ENCODE assay signal across 10 mouse cellular contexts in genomic region chr8:84935489-84935888, GRCm38 (mm10). TPM values are rescaled to one million over a fixed set of nuclear protein-coding genes. Genes with fewer than 3 reads are reported as not detected.
A peak's percentile ranks its signal among the peaks of the same experiment; 100 is the strongest.
DNase-seq lines count a peak whose midpoint lies in the region; ATAC-seq lines count a peak whose summit lies in the region.
"Had no signal": no experiment of that assay in that cellular context is flagged by ENCODE, and none has a peak within 500 bp of the region (broad histone marks: within the 10 kb centered on the region; RNA-seq: fewer than 3 reads in every experiment).

No protein-coding gene starts in this region.

- no peak overlapping the region for H3K4me3 ChIP-seq in lung, embryonic 16.5 days (ENCODE audit: low read length)
- peak overlapping the region; percentile 88 for H3K4me3 ChIP-seq in forebrain, embryonic 15.5 days
- peak overlapping the region; percentile 73 for H3K4me3 ChIP-seq in midbrain, embryonic 10.5 days
- H3K4me3 ChIP-seq in stomach, embryonic 15.5 days (replicated peaks) = no peak overlapping the region

- no peak overlapping the region for H3K4me2 ChIP-seq in lung, embryonic 16.5 days (ENCODE audit: low read depth, low read length)
- peak overlapping the region; percentile 63 for H3K4me2 ChIP-seq in forebrain, embryonic 15.5 days (replicated peaks)
- no peak overlapping the region for H3K4me2 ChIP-seq in stomach, embryonic 15.5 days

- ATAC-seq in lung, embryonic 16.5 days (ENCODE audit: low read depth) = peak; percentile 28; the same call in 1 of the 2 replicates
- peak; percentile 2; the same call in 1 of the 2 replicates for ATAC-seq in forebrain, embryonic 15.5 days (replicated peaks)
- 0 out of 2 replicates have a peak, but pooled peaks have one; percentile 4 for ATAC-seq in stomach, embryonic 15.5 days (ENCODE audit: insufficient read depth, low FRiP score, low read depth)
- ATAC-seq: liver, postnatal 0 days had no signal

- H3K36me3 ChIP-seq in lung, embryonic 16.5 days (ENCODE audit: control insufficient read depth, insufficient read depth, low read length) = no peaks in the 10 kb centered on the region
- peaks cover 15% of the 10 kb centered on the region for H3K36me3 ChIP-seq in forebrain, embryonic 15.5 days
- no peaks in the 10 kb centered on the region for H3K36me3 ChIP-seq in midbrain, embryonic 10.5 days
- no peaks in the 10 kb centered on the region for H3K36me3 ChIP-seq in stomach, embryonic 15.5 days

- peaks cover 59% of the 10 kb centered on the region for H3K27me3 ChIP-seq in lung, embryonic 16.5 days (ENCODE audit: control insufficient read depth, insufficient read depth, low read depth, low read length)
- H3K27me3 ChIP-seq in forebrain, embryonic 15.5 days = peaks cover 4% of the 10 kb centered on the region; the same call in 1 of the 2 replicates
- H3K27me3 ChIP-seq in midbrain, embryonic 10.5 days (ENCODE audit: low read depth, poor library complexity, severe bottlenecking) = peaks cover 93% of the 10 kb centered on the region
- peaks cover 56% of the 10 kb centered on the region for H3K27me3 ChIP-seq in stomach, embryonic 15.5 days (replicated peaks)

- no peak for DNase-seq in lung, postnatal 14 days
- peak; percentile 34 for DNase-seq in midbrain, embryonic 10.5 days (ENCODE audit: low spot score)
- no peak for DNase-seq in spleen, adult 12 weeks (ENCODE audit: low spot score)
- no peak for DNase-seq in thymus, postnatal 14 days
- DNase-seq in spleen, adult 18-20 months = no peak
- DNase-seq: liver, postnatal 0 days had no signal

- 4% methylated on average over 14 of the region's 14 CpGs for WGBS in lung, embryonic 16.5 days
- WGBS in forebrain, embryonic 15.5 days = 11% methylated on average over 14 of the region's 14 CpGs
- 6% methylated on average over 14 of the region's 14 CpGs for WGBS in midbrain, embryonic 10.5 days
- WGBS in stomach, embryonic 15.5 days = 4% methylated on average over 14 of the region's 14 CpGs

- no peak overlapping the region for H3K9ac ChIP-seq in lung, embryonic 16.5 days (ENCODE audit: low read length)
- H3K9ac ChIP-seq in forebrain, embryonic 15.5 days (replicated peaks) = peak overlapping the region; percentile 98
- no peak overlapping the region for H3K9ac ChIP-seq in stomach, embryonic 15.5 days
- H3K9ac ChIP-seq: liver, postnatal 0 days had no signal

- no peak overlapping the region for H3K27ac ChIP-seq in lung, embryonic 16.5 days (ENCODE audit: low read length)
- peak overlapping the region; percentile 93; the same call in 1 of the 2 replicates for H3K27ac ChIP-seq in forebrain, embryonic 15.5 days (replicated peaks)
- H3K27ac ChIP-seq in midbrain, embryonic 10.5 days (replicated peaks) = 0 out of 2 replicates have a peak overlapping the region, but pooled peaks have one; percentile 33
- no peak overlapping the region for H3K27ac ChIP-seq in stomach, embryonic 15.5 days

- peaks cover 4% of the 10 kb centered on the region for H3K4me1 ChIP-seq in lung, embryonic 16.5 days (replicated peaks; ENCODE audit: control insufficient read depth, insufficient read depth, low read length)
- H3K4me1 ChIP-seq in forebrain, embryonic 15.5 days = peaks cover 36% of the 10 kb centered on the region
- peaks cover 36% of the 10 kb centered on the region for H3K4me1 ChIP-seq in midbrain, embryonic 10.5 days
- peaks cover 12% of the 10 kb centered on the region for H3K4me1 ChIP-seq in stomach, embryonic 15.5 days

- no peaks in the 10 kb centered on the region for H3K9me3 ChIP-seq in lung, embryonic 16.5 days (ENCODE audit: control insufficient read depth, low read length)
- no peaks in the 10 kb centered on the region for H3K9me3 ChIP-seq in forebrain, embryonic 15.5 days
- no peaks in the 10 kb centered on the region for H3K9me3 ChIP-seq in midbrain, embryonic 10.5 days (replicated peaks)
- H3K9me3 ChIP-seq in stomach, embryonic 15.5 days = no peaks in the 10 kb centered on the region

RNA-seq across cellular contexts. Expression of gene Mast1, which starts 1.7 kb away (rescaled TPM):
- 0.64 and 0.72 TPM in 2 replicates for polyA plus RNA-seq in lung, embryonic 16.5 days (2015; fragmentation: Nextera tagmentation; extraction: Ambion mirVana)
- 48.3 and 52.5 TPM in 2 replicates for polyA plus RNA-seq in forebrain, embryonic 15.5 days (2015; fragmentation: Nextera tagmentation; extraction: Ambion mirVana)
- 3.2 and 8.4 TPM in 2 replicates for polyA plus RNA-seq in midbrain, embryonic 10.5 days (2016; fragmentation: Nextera tagmentation; extraction: Ambion mirVana)
- 1.9 and 2.2 TPM in 2 replicates for polyA plus RNA-seq in stomach, embryonic 15.5 days (2015; fragmentation: Nextera tagmentation; extraction: Ambion mirVana)

RNA-seq across cellular contexts. Expression of gene Rtbdn, which starts 11.3 kb away (rescaled TPM):
- polyA plus RNA-seq in lung, embryonic 16.5 days (2015; fragmentation: Nextera tagmentation; extraction: Ambion mirVana) = 0.23 and 0.29 TPM in 2 replicates
- 2.0 and 2.3 TPM in 2 replicates for polyA plus RNA-seq in forebrain, embryonic 15.5 days (2015; fragmentation: Nextera tagmentation; extraction: Ambion mirVana)
- polyA plus RNA-seq in midbrain, embryonic 10.5 days (2016; fragmentation: Nextera tagmentation; extraction: Ambion mirVana) = 0.62 and 1.2 TPM in 2 replicates
- 0.28 and 0.64 TPM in 2 replicates for polyA plus RNA-seq in stomach, embryonic 15.5 days (2015; fragmentation: Nextera tagmentation; extraction: Ambion mirVana)
- polyA plus RNA-seq: liver, postnatal 0 days had no signal

RNA-seq across cellular contexts. Expression of gene Dnase2a, which starts 27.1 kb away (rescaled TPM):
- 19.9 and 21.1 TPM in 2 replicates for polyA plus RNA-seq in lung, embryonic 16.5 days (2015; fragmentation: Nextera tagmentation; extraction: Ambion mirVana)
- 5.6 TPM in 2 replicates for polyA plus RNA-seq in forebrain, embryonic 15.5 days (2015; fragmentation: Nextera tagmentation; extraction: Ambion mirVana)
- polyA plus RNA-seq in midbrain, embryonic 10.5 days (2016; fragmentation: Nextera tagmentation; extraction: Ambion mirVana) = 6.6 and 7.5 TPM in 2 replicates
- polyA plus RNA-seq in stomach, embryonic 15.5 days (2015; fragmentation: Nextera tagmentation; extraction: Ambion mirVana) = 12.3 and 14.2 TPM in 2 replicates

RNA-seq across cellular contexts. Expression of gene Gm49661, which starts 33.7 kb away (rescaled TPM):
- polyA plus RNA-seq in lung, embryonic 16.5 days (2015; fragmentation: Nextera tagmentation; extraction: Ambion mirVana) = not detected in 2 replicates
- not detected in 2 replicates for polyA plus RNA-seq in forebrain, embryonic 15.5 days (2015; fragmentation: Nextera tagmentation; extraction: Ambion mirVana)
- polyA plus RNA-seq in midbrain, embryonic 10.5 days (2016; fragmentation: Nextera tagmentation; extraction: Ambion mirVana) = not detected in 2 replicates
- not detected in 2 replicates for polyA plus RNA-seq in stomach, embryonic 15.5 days (2015; fragmentation: Nextera tagmentation; extraction: Ambion mirVana)
- polyA plus RNA-seq: liver, postnatal 0 days; small intestine, adult 2 months had no signal

RNA-seq across cellular contexts. Expression of gene Klf1, which starts 33.8 kb away (rescaled TPM):
- polyA plus RNA-seq in lung, embryonic 16.5 days (2015; fragmentation: Nextera tagmentation; extraction: Ambion mirVana) = 1.5 and 4.9 TPM in 2 replicates
- polyA plus RNA-seq in forebrain, embryonic 15.5 days (2015; fragmentation: Nextera tagmentation; extraction: Ambion mirVana) = 0.75 and 0.87 TPM in 2 replicates
- polyA plus RNA-seq in midbrain, embryonic 10.5 days (2016; fragmentation: Nextera tagmentation; extraction: Ambion mirVana) = 14.8 and 19.7 TPM in 2 replicates
- polyA plus RNA-seq in stomach, embryonic 15.5 days (2015; fragmentation: Nextera tagmentation; extraction: Ambion mirVana) = 14.8 and 39.3 TPM in 2 replicates

Comparison
In these comparisons a context has a peak if more than half of its experiments do, and no peak if none do; other contexts are left out.
1. H3K27ac ChIP-seq: peak in forebrain, embryonic 15.5 days (single experiment) and midbrain, embryonic 10.5 days (single experiment); none in lung, embryonic 16.5 days (single experiment) and stomach, embryonic 15.5 days (single experiment).
2. H3K4me3 ChIP-seq: peak in forebrain, embryonic 15.5 days (single experiment) and midbrain, embryonic 10.5 days (single experiment); none in lung, embryonic 16.5 days (single experiment) and stomach, embryonic 15.5 days (single experiment).
3. Peak in every context shown above with its lines, with median percentiles within 50 percentile points of each other: ATAC-seq.